Mouse (Mus musculus) frontal cortex, adult 2 months (tissue): Measurements from ENCODE around the gene Socs7. TPM values are rescaled to one million over a fixed set of nuclear protein-coding genes. Genes with fewer than 3 reads are reported as not detected.
A peak's percentile ranks its signal among the peaks of the same experiment; 100 is the strongest.

Experiments used
- DNase-seq, 2 experiments: peaks; one replicate each; pipeline ENCODE4 v3.0.0; 2022; ENCODE audit warnings: low spot score in 1 of 2; ENCODE audit errors: extremely low spot score in 1 of 2
- polyA plus RNA-seq: library from polyadenylated mRNA; depleted of rRNA; stranded (reverse); fragments of >200 nt; gene quantifications from 2 replicates; pipeline ENCODE4 v1.2.3, GENCODE M21; 2012

Socs7 gene
- polyA plus RNA-seq, 1 experiment: 44.9 TPM

DNA sequence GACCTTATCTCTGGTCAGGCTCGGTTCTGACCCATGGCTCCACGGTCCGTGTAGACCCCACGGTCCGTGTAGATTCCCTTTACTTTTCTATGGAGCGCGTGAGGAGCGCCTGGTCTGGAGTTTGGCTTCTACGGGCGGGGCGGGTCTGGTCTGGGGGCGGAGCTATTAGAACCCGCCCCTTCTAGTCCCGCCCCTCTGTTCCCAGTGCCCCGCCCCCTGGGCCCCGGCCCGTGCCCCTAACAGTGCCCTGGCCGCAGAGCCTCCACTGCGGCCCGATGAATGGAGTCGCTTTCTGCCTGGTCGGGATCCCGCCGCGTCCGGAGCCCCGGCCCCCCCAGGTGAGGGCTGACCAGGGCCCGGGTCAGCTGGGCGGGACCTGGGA, 53.0 kb downstream of the Socs7 start, which contains the start of gene Arhgap23:
Gene Arhgap23, plus strand, starts transcription at position 204 of the 382 bp plus-strand sequence.
- DNase-seq: no peak

DNA sequence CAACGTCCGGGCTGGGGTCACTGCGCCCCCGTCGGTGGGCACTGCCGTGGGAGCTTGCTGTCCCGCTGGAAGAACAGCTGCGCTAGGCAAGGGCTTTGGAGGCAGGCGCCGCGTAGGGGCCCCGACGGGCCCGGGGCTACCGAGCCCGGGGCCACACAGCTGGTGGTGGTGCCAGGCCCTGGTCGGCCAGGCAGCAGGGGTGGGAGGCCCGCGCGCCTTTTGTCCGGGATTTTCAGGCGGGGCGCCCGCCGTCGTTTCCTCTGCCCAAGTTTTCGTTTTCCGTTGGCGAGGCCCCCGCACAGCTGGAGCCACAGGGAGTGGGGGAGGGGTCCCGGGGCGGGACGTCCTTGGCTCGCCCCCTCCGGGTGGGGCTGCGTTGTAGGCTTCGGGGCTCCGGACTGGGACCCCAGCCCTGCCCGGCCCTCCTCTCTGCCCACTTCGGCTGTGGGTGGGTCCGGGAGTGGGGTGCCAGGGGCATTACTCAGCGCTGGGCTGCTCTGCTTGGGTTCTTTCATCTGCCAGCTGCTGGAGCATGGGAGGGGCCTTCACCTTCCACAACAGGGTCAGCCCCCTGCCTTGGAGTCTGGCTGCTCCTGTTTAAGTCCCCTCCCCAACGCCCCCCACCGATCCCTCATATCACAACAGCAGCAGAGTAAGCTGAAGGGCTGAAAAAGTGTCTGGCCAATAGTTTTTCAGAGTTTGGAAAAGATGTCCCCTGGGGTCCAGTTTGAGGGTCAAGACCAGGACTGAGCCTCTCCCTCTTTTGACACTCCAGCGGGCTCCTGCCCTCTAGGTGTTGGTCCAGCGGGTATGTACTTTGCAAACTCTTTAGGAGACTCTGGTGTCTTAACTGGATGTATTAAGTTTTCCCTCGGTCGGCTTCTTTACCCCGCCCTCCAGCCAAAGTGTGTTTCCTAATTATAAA, 53.6 kb downstream of the Socs7 start:
- no peak for DNase-seq

GRCm38 (mm10) chr11:97416637-97417035, 54.3 kb downstream of the Socs7 start:
- no peak for DNase-seq

DNA sequence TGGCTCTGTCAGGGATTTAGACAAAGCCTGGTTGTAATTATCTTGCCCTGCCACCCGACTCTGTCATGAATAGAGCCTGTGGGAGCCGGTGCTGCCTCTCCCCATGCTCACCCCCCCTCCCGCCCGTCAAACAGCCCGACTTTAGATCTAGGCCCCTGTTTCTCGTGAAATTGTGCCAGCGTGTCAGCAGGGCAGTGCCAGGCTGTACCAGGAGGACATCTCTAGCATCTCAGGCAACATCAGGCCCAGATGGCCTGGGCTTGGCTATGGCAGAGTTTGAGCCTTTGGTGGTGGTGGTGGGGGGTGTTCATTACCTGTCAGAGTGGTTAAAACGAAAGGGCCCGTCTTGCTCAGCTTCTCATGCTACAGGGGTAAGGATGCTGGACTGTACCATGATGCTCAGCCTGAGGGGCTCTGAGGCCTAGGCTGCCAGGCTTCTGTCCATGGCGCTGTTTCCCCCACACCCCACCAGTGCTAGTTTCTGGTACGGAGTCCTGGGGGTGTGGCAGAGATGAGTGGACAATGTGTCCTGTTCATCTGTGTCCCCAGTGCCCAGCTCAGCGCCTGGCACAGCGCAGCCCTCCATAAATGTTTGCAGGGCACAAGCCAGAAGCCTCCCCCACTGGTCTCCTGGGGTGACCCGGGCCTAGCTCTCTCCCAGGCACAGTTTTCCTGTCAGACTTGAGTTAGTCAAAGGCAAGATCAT, 56.6 kb downstream of the Socs7 start:
- no peak for DNase-seq

- no peak for DNase-seq
These were observed 57.2 kb downstream of the Socs7 start for GRCm38 (mm10) chr11:97419540-97419900.

DNA sequence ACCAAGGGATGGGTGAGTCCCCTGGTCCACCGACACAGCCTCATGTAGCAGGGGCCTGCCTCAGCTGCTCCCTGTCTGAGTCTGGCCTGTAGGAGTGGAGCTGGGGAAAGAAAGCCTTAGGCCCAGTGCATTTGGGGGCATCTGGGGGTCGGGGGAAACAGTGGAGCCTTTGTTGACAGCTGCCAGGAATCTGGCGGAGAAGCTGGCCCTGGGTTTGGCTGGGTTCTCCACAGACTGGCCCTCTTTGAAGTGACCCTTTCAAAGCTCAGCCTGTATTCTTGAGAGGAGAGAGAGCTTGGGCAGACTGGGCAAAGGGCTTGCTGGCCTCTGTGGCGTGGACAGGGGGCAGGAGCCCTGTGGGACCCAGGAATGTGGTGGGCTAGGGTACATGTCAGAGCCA, 60.2 kb downstream of the Socs7 start:
- peak; percentile 36 to 66 for DNase-seq

GRCm38 (mm10) chr11:97424092-97424692, 61.8 kb downstream of the Socs7 start:
- no peak for DNase-seq

DNA sequence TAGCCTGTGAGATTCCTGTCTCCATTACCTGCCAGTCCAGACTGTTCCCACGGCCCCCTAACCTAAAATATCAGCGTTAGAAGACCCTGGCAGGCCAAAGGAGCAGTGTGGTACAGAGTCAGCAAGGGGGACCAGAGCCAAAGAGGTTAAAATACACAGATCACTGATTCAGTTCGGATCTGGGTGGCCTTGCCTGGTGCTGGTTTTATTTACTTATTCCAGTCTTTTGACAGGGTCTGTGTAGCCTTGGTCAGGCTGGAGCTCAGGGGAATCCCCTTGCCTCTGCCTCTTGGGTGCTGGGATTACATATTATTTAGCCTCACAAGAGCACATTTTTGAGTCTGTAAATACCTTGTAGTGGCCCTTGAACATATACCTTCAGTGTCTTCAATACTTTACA, 62.5 kb downstream of the Socs7 start:
- DNase-seq: no peak

GRCm38 (mm10) chr11:97427794-97428725, 65.7 kb downstream of the Socs7 start:
- peak in 1 of 2 experiments; percentile 78 for DNase-seq

DNA sequence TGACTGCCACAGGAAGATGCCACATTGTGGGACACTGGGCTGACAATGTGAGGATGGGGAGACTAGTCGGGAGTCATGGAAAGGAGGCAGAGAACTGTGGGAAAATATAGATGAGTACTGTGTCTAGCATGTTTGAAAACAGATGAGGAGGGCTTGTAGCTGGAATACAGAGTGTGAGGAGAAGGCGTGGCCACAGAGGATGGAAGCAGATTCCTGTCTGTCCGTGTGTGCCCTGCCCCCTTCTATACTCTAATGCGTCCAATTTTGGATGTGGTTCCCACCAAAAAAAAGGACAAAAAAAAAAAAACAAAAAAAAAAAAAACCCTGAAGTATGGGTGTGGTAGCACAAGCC, 66.4 kb downstream of the Socs7 start:
- no peak for DNase-seq

DNA sequence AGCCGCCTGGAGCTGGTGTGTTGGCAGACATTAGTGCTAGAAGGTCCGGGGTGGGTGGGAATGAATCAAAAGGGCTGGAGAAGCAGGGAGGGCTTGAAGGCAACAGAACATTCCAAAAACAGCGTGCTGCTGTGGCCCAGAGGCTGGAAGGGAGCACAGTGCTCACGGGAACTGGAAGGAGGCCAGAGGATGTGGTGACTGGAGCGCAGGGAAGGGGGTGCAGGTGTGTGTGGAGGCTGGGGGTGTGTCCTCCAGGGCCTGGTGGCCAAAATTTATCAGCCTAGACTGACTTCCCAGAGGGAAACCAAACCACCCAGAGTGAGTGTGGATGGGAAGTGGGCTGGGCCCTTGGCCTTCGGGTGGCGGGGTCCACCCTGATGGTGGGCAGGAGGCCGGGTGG, 67.3 kb downstream of the Socs7 start:
- DNase-seq: no peak

- peak in 1 of 2 experiments; percentile 62 for DNase-seq
These were observed 69.7 kb downstream of the Socs7 start for GRCm38 (mm10) chr11:97432015-97432414.

GRCm38 (mm10) chr11:97432983-97433539, 70.7 kb downstream of the Socs7 start:
- no peak for DNase-seq

- DNase-seq: no peak
These were observed 71.8 kb downstream of the Socs7 start for GRCm38 (mm10) chr11:97434121-97434520.

GRCm38 (mm10) chr11:97434704-97435454, 72.5 kb downstream of the Socs7 start:
- DNase-seq: no peak

GRCm38 (mm10) chr11:97435808-97436491, 73.6 kb downstream of the Socs7 start:
- no peak for DNase-seq

GRCm38 (mm10) chr11:97437745-97438144, 75.4 kb downstream of the Socs7 start:
- DNase-seq: peak in 1 of 2 experiments; percentile 72

- no peak for DNase-seq
These were observed 76.5 kb downstream of the Socs7 start for GRCm38 (mm10) chr11:97438868-97439267.

DNA sequence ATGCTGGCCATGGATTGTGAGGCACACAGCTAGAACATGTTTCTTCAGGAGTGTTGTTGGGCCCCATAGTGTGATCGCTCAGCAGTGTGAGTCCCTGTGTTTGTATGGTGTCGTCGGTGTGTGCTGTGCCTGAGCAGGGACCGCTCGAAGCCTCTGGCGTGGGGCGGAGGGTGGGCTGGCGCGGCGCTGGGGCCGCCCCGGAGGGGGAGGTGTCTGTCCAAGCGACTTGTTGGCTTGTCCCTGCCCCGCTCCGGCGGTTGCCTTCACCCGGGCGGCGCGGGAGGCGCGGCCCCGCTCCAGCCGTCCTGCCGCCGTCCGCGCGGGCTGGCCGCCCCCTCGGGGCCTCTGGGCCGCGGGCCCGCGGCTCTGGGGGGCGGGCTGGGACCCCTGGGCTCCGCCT, 77.6 kb downstream of the Socs7 start:
- DNase-seq: no peak
